Mouse (Mus musculus): ENCODE results near the gene Sez6. TPM values are rescaled to one million over a fixed set of nuclear protein-coding genes. Genes with fewer than 3 reads are reported as not detected.

The Sez6 gene
- total RNA-seq, 2 experiments from 2014 or later = 0.14 to 0.19 TPM

GRCm38 (mm10) chr11:77981609-77982440 lies 51.2 kb downstream of the Sez6 start:
- DNase-seq = peak; percentile 91

GRCm38 (mm10) chr11:77982441-77982905 lies 51.9 kb downstream of the Sez6 start, which contains the start of gene Phf12:
Gene Phf12 (plus strand): TSS chr11:77982754.
- peak; percentile 99 for DNase-seq

- peak; percentile 75 for DNase-seq
Measured at GRCm38 (mm10) chr11:77983191-77983936, 52.8 kb downstream of the Sez6 start.

GRCm38 (mm10) chr11:77983937-77984835 lies 53.6 kb downstream of the Sez6 start:
- DNase-seq = peak; percentile 74

DNA sequence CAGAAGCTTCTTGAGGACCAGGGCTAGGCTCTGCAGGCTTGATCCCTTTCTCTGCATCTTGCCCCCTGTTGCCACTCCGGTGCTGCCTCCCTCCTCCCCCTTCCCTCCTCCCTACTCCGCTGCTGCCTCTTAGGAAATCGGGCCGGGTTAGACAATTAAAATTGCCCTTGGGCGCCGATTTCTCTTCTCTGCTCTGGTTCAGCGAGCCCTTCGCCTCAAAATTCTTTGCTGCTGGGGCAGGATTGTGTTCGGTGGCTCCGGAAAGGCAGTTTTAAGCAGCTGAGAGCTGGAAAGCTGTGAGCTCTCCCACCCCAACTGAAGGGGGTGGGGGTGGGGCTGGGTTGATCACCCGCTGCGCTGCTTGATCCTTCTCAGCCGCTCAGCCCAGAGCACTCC lies 54.2 kb downstream of the Sez6 start:
- DNase-seq = peak; percentile 47

DNA sequence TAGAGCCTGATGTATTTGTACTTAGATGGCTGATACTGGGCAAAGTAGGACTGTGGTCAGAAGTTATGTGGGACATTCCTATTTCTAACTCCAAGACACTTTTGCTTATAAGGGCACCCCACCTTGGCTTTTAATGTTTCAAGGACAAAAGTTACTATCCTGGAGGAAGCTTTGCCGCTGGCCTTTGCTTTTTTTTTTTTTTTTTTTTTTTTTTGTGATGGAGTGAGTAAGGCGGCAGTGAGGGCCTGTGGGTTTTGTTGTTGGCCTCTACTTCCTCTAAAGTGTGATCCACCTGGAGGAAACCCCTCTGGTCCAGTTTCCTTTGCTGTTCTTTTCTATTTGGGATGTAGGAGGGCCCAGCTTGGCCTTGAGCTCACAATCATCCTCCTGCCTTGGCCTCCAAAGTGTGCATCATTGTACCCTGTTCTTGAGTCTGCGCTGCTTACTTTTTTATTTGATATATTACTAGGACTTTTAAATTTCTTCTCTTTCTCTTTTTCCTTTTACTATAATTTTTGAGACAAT lies 55.0 kb downstream of the Sez6 start:
- DNase-seq = no peak

GRCm38 (mm10) chr11:77989071-77989690 lies 58.6 kb downstream of the Sez6 start:
- DNase-seq = peak; percentile 37

- no peak for DNase-seq
Measured at GRCm38 (mm10) chr11:77995556-77995955, 65.0 kb downstream of the Sez6 start.

GRCm38 (mm10) chr11:78006446-78006845 lies 75.8 kb downstream of the Sez6 start:
- DNase-seq = peak; percentile 22

DNA sequence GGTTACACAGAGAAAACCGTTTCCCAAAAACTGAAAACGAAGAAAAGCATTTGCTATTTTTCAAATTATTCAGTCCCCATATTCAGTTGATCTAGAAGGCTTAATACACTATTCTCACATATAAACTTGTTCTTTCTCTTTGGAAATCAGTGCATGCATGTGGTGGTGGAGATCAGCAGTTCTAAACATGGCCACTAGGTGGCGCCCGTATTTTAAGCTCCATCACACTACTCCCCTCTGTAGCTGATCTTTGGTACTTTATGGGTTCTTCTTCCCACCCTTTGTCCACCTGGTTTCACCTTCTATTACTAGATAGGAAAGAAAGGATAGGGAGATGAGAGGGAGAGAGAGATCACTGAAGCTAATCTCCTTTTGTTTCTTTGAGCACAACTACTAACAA lies 89.1 kb downstream of the Sez6 start:
- DNase-seq = peak; percentile 80

- peak; percentile 63 for DNase-seq
Measured at GRCm38 (mm10) chr11:78023607-78024006, 93.0 kb downstream of the Sez6 start.

Other genes with a start within 250 kb of the Sez6 start
- gene Nufip2, start 244.6 kb upstream of the Sez6 start, total RNA-seq (2021) = 10 to 100 TPM; 61.0 to 62.2 TPM
- not detected for gene Cryba1, start 205.5 kb upstream of the Sez6 start, total RNA-seq (2021)
- 100 to 1,000 TPM; 244 to 245 TPM for gene Myo18a, start 167.6 kb upstream of the Sez6 start, total RNA-seq (2021)
- gene Gm10277, start 143.1 kb upstream of the Sez6 start, total RNA-seq (2021) = not detected
- gene Pipox, start 36.7 kb upstream of the Sez6 start, total RNA-seq (2021) = 1 to 10 TPM; 1.9 to 2.5 TPM
- 10 to 100 TPM; 42.3 to 43.2 TPM for gene Phf12, start 52.0 kb downstream of the Sez6 start, total RNA-seq (2021)
- gene Dhrs13, start 101.5 kb downstream of the Sez6 start, total RNA-seq (2021) = 1 to 10 TPM; 7.8 to 9.3 TPM
- gene Flot2, start 107.1 kb downstream of the Sez6 start, total RNA-seq (2021) = 10 to 100 TPM; 89.1 to 98.5 TPM
- gene Eral1, start 149.6 kb downstream of the Sez6 start, total RNA-seq (2021) = 10 to 100 TPM; 23.7 to 24.0 TPM
- 10 to 100 TPM; 17.1 to 17.5 TPM for gene Fam222b, start 163.9 kb downstream of the Sez6 start, total RNA-seq (2021)
- 10 to 100 TPM; 25.8 to 27.5 TPM for gene Traf4, start 234.8 kb downstream of the Sez6 start, total RNA-seq (2021)
- 1 to 10 TPM; 7.7 to 8.6 TPM for gene Nek8, start 245.9 kb downstream of the Sez6 start, total RNA-seq (2021)
- gene Tlcd1, start 245.9 kb downstream of the Sez6 start, total RNA-seq (2021) = 1 to 10 TPM; 8.4 to 9.8 TPM

Data from heart, postnatal 4 days (tissue).